Mouse (Mus musculus) MEL (cell line): Measurements from ENCODE around the gene Poglut1.

Experiments used
- BHLHE40 ChIP-seq: IDR thresholded peaks from 2 replicates; pipeline ENCODE4 v1.6.1; 2012; ENCODE audit warnings: low read depth, mild to moderate bottlenecking, inconsistent platforms, low read length, improper control_type of control experiment, borderline replicate concordance
- CTCF ChIP-seq, 3 experiments: IDR thresholded peaks in 2 of 3; conservative IDR thresholded peaks in 1 of 3; 2 replicates each; pipeline ENCODE4 v1.5.1; 2011 to 2012; ENCODE audit warnings: low read length in 3 of 3, low read depth in 2 of 3, mild to moderate bottlenecking in 2 of 3, improper control_type of control experiment in 1 of 3, inconsistent platforms in 1 of 3, mixed read lengths in 1 of 3, moderate library complexity in 1 of 3; ENCODE audit not compliant: control insufficient read depth in 1 of 3, insufficient read depth in 1 of 3, poor library complexity in 1 of 3, severe bottlenecking in 1 of 3
- KAT2A ChIP-seq: conservative IDR thresholded peaks from 2 replicates; pipeline ENCODE4 v1.6.1; 2012; ENCODE audit warnings: low read depth, low read length, improper control_type of control experiment, inconsistent platforms
- POLR2A ChIP-seq, 2 experiments: IDR thresholded peaks; 2 replicates each; pipeline ENCODE4 v1.6.1; 2011 to 2012; ENCODE audit warnings: low read length in 2 of 2, mild to moderate bottlenecking in 2 of 2, control low read depth in 1 of 2, improper control_type of control experiment in 1 of 2, low read depth in 1 of 2, moderate library complexity in 1 of 2; ENCODE audit not compliant: control insufficient read depth in 1 of 2, insufficient read depth in 1 of 2, poor library complexity in 1 of 2
- SMC3 ChIP-seq: IDR thresholded peaks from 2 replicates; pipeline ENCODE4 v1.6.1; 2011; ENCODE audit warnings: low read depth, low read length, improper control_type of control experiment
- USF2 ChIP-seq, 2 experiments: IDR thresholded peaks; 2 replicates each; pipeline ENCODE4 v1.6.1; 2011 to 2012; ENCODE audit warnings: improper control_type of control experiment in 2 of 2, low read length in 2 of 2, borderline replicate concordance in 1 of 2, inconsistent platforms in 1 of 2, low read depth in 1 of 2, mild to moderate bottlenecking in 1 of 2; ENCODE audit not compliant: insufficient read depth in 1 of 2

GRCm38 (mm10) chr16:38502469-38502868, 47.6 kb downstream of the Poglut1 start:
- TF ChIP-seq CTCF (IDR thresholded peaks at IDR 0.05 in 2 of 3, conservative IDR thresholded peaks at IDR 0.05 in 1 of 3; ENCODE audit: control insufficient read depth in 1 of 3, insufficient read depth in 1 of 3, low read depth in 2 of 3, low read length in 3 of 3, poor library complexity in 1 of 3, severe bottlenecking in 1 of 3) (no peak), BHLHE40 (no peak), SMC3 (no peak), KAT2A (no peak), USF2 (IDR thresholded peaks at IDR 0.05; ENCODE audit: borderline replicate concordance in 1 of 2, insufficient read depth in 1 of 2, low read depth in 1 of 2, low read length in 2 of 2) (no peak), POLR2A (IDR thresholded peaks at IDR 0.05; ENCODE audit: control insufficient read depth in 1 of 2, insufficient read depth in 1 of 2, low read depth in 1 of 2, low read length in 2 of 2, poor library complexity in 1 of 2) (no peak)
